Mouse (Mus musculus): ENCODE results near the gene Polr2a.

Gene Polr2a

DNA sequence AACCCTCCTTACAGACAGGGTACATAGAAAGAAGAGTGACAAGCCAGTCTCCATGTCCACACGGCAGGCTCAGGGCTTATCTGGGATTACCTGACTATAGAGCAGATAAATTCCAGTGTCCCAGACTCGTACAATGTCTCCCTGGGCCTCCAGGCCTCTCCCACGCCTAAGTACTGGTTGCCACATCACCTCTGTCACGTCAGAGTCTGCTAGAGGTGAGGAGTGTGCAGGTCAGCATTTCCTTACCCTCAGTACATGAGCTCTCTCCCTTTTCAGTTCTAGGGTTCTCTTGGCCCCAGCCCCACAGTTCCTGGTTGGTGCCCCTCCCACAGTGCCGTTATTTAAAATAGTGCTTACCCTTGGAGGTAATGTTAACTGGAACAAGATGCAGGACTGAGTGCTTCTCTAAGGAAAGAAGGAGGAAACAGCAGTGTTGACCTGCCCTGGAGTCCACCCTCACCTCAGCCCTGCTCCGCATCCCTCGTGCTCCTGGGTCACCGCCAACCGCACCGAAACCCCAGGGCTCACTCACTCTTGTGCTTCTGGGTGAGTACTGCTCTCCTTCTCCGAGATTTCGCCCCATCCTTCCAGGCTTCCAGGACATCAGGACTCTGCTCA, 74.2 kb downstream of the Polr2a start:
- in situ Hi-C loops (cut with MboI, MseI), result no loop called here

Measured in regulatory T cell (primary cell).